Mouse (Mus musculus): Measurements from ENCODE around the gene Ift52.

GRCm38 (mm10) chr2:163082591-163082990 is 65.4 kb downstream of the Ift52 start:
- TF ChIP-seq CTCF (IDR thresholded peaks at IDR 0.05; ENCODE audit: low read depth), result no peak
- no peak for TF ChIP-seq EP300 (optimal IDR thresholded peaks at IDR 0.05)
